Mouse (Mus musculus) bone marrow macrophage, adult 2 months (primary cell): Measurements from ENCODE around the gene Uvrag. TPM values are rescaled to one million over a fixed set of nuclear protein-coding genes. Genes with fewer than 3 reads are reported as not detected.
"Not testable (repeated sequence)": the region's sequence is repeated elsewhere in the genome, so short reads cannot be mapped to it uniquely, and the experiment has no call there.

ENCODE experiments used
- H3K27ac ChIP-seq: 2 replicates; pipeline ENCODE4 v1.5.1; 2012; ENCODE audit warnings: low read depth, low read length; ENCODE audit not compliant: insufficient read depth
- H3K4me1 ChIP-seq: 2 replicates; pipeline ENCODE4 v1.6.1; 2012; ENCODE audit warnings: low read length; ENCODE audit not compliant: control insufficient read depth, insufficient read depth
- H3K4me3 ChIP-seq: 2 replicates; pipeline ENCODE4 v1.5.1; 2012; ENCODE audit warnings: mild to moderate bottlenecking, low read length, moderate library complexity; ENCODE audit not compliant: insufficient read depth
- CTCF ChIP-seq: IDR thresholded peaks from 2 replicates; pipeline ENCODE4 v1.5.1; 2012; ENCODE audit warnings: low read depth, mild to moderate bottlenecking, low read length, moderate library complexity
- POLR2A ChIP-seq: IDR thresholded peaks from 2 replicates; pipeline ENCODE4 v1.6.1; 2012; ENCODE audit warnings: mild to moderate bottlenecking, low read depth, low read length, borderline replicate concordance
- polyA plus RNA-seq: library from polyadenylated mRNA; stranded (reverse); fragments of >200 nt; gene quantifications from 2 replicates; pipeline ENCODE4 v1.2.4, GENCODE M21; 2012; ENCODE audit not compliant: missing spikeins, insufficient read depth, insufficient read length

Uvrag gene
- polyA plus RNA-seq, 1 experiment: 61.3 TPM

DNA sequence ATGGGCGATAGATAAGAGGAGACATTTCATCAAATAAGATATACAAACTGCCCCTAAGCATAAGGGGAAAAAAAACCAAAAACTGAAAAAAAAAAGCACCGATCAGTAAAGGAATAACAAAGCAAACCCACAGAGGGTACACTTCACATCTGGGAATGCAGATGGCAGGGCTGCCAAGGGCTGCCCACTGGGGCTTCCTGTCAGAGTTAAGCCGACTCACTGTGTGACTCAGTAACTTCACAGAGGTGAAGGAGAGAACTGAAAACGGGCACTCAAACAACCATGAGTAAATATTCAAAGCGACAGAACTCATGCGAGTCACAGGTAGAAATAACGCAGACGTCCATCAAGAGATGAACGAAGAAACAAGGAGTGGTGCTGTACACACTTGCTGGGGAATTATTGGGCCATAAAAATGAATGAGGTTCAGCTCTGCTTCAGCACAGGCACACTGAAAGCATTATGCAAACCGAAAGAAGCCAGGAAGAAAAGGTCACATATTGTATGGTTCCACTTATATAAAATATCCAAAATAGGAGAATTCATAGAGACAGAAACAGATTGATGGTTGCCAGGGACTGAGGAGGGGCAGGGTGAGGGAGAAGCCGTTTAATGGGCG is 164.0 kb downstream of the Uvrag start:
- no peak overlapping the region for H3K4me3 ChIP-seq
- H3K27ac ChIP-seq: no peak overlapping the region
- H3K4me1 ChIP-seq: peaks cover 1% of the 10 kb centered on the region; the same call in 1 of the 2 replicates
- TF ChIP-seq POLR2A: no peak
- no peak for TF ChIP-seq CTCF

DNA sequence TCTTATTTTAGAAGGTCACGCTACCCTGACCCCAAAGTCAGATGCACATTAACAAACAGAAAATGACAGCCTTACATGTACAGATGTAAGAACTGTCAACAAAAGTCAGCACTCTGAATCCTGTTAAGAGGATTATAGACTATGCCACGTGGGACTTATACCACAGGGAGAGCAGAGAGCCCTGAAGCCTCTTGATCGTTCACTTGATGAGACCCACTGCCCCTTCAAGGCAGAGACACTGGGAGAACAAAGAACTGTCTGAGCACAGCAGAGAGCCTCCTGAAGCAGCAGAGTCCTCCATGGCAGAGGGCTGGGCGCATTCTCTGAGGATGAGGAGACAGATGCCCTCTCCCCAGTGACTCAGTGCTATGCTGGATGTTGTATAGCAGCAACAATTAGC is 166.4 kb downstream of the Uvrag start:
- TF ChIP-seq POLR2A: no peak
- no peak for TF ChIP-seq CTCF
- Histone ChIP-seq H3K4me3 (no peak overlapping the region), H3K4me1 (peaks cover 20% of the 10 kb centered on the region), H3K27ac (no peak overlapping the region)

DNA sequence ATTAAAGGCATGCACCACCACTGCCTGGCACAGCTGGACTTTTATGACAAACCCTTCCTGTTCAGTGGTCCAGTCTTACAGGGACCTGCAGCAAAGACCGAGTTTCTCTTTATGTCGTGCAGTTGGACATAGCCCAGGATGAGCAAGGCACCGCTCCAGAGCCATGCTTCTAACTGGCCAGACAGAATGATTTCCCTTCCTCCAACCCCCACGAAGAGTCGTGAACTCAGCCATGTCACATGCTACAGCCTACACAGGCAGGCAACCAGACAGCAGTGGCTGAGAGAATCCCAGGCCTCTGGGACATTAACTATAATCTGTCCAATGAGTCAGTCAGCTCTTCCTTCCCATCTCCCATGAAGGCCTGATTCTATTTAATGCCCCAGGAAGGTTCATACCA is 170.2 kb downstream of the Uvrag start:
- H3K27ac ChIP-seq: 0 out of 2 replicates have a peak overlapping the region, but pooled peaks have one; percentile 22
- H3K4me1 ChIP-seq: peaks cover 36% of the 10 kb centered on the region
- TF ChIP-seq CTCF (no peak), POLR2A (no peak)
- no peak overlapping the region for H3K4me3 ChIP-seq

DNA sequence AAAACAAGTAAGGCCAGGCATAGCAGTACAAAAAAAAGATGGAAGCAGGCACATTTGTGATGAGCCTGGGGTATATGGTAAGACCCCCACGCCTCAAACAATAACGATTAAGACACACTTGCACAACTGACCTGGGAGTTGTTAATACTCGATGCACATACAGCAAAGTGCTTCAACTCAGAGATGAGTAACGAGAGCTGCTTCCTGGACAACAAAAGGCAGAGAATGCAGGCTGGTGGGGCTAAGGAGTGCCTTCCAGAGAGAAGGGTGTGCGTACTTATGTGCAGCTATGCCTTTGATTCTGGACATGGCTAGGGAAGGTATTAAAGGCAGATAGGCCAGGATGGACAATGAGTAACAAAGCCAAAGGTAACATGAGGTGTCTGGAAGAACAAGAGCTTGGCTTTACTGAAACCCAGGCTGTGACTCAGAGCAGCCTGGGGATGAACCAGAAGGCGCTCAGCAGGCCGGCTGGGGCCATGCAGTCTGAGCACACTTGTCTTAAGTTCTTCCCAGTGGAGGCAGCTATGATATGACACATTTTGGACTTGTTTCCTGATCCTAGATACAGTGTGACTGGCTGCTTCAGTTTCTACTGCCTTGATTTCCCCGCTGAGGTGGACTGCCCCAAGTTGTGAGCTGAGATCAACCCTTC is 172.1 kb downstream of the Uvrag start:
- Histone ChIP-seq H3K27ac (no peak overlapping the region), H3K4me1 (peaks cover 36% of the 10 kb centered on the region), H3K4me3 (no peak overlapping the region)
- TF ChIP-seq POLR2A (no peak), CTCF (no peak)

DNA sequence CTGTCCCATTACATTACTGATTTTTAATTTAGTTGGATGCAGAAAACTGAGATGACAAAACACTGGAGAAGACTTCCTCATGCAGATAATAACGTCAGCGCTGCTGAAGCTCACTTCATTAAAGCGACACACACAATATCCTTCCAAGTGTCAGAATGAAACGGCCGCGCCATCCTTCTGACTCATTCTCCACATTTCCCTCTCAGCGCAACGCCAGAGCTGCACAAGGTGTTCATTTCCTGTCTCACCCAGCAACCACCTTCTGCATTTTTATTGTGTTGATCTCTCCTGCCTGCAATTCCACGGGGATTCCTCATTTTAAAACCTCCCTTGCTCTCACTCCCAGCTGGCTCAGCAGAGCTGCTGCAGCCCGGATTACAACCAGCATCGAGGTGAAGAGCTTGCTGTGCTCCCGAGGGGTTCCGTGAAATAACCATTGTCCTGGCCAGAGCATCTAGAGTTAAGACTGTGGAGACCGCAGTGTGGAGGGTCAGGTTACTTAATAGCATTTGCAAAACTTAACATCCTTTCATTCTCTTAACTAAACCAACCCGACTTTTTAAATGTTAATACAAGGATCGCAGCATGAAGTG is 172.8 kb downstream of the Uvrag start:
- TF ChIP-seq CTCF (no peak), POLR2A (no peak)
- Histone ChIP-seq H3K4me1 (peaks cover 38% of the 10 kb centered on the region), H3K4me3 (no peak overlapping the region), H3K27ac (no peak overlapping the region)

DNA sequence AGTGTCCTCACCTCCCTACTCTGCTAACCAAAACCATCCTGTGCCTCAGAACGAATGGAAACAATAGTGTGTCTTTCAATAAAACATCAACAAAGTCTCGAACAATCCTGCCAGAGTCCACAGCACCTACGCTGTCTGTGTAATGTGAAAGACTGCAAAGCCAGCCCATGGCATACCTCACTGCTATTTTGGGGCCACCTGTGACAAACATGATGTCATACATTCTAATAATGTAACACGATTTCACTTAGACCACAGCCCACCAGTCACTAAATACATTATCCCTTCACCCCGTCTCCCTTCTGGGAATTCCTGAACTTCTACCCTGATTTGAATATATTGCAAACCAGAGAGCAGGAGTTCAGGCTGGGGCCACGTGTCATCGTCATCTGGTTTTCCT is 173.3 kb downstream of the Uvrag start:
- Histone ChIP-seq H3K4me3 (no peak overlapping the region), H3K27ac (no peak overlapping the region), H3K4me1 (peaks cover 44% of the 10 kb centered on the region)
- no peak for TF ChIP-seq POLR2A
- TF ChIP-seq CTCF: no peak

DNA sequence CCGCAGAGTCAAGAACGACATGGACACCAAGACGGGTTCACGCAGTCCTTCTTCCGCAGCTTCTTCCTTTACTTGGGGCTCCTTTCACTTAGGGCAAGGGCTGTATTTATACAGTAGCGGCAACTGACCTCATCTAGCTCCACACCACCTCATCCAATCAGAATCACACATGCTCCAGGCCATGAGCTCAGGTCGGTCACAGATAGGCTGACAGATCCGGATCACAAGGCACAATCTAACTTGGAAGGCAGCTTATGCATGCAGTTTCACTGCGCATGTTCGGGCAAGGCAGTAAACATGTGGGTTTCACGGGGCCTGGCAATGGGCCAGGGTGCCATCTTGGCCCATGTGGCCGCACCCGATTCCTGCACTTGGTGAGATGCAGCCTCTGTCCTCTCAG is 177.4 kb downstream of the Uvrag start:
- not testable (repeated sequence) for H3K27ac ChIP-seq, H3K4me3 ChIP-seq
- H3K4me1 ChIP-seq: peaks cover 24% of the 10 kb centered on the region

DNA sequence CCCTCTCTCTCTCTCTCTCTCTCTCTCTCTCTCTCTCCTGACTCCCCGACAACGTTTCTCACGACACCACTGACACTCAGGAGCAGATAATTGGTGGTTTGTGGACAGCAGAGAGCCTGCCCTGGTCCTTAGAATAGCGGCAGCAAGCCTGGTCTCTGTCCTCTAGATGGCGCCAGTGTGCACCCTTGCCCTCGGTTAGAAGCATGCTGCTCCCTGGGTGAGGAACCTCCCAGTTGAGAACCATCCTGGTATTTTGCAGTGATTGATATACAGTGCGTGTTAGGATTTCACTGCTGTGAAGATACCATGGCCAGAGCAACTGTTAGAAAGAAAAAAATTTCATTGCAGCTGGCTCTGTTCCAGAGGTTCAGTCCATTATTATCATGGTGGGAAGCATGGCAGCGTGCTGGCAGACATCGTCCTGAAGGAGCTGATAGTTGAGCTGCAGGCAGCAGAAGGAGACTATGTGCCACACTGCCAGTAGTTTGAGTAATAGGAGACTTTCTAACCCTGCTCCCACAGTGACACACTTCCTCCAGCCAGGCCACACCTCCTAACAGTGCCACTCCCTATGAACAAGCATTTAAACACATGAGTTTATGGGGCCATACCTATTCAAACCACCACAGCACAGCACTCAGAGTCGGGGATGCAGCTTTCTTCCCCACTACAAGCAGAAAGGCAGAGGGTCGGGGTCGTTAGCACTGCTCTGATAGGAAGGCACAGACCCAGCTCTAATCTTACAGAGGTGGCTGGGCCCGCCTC is 178.2 kb downstream of the Uvrag start:
- Histone ChIP-seq H3K27ac (no peak overlapping the region), H3K4me1 (peaks cover 18% of the 10 kb centered on the region), H3K4me3 (no peak overlapping the region)
- peak; percentile 60 for TF ChIP-seq CTCF
- TF ChIP-seq POLR2A: no peak

DNA sequence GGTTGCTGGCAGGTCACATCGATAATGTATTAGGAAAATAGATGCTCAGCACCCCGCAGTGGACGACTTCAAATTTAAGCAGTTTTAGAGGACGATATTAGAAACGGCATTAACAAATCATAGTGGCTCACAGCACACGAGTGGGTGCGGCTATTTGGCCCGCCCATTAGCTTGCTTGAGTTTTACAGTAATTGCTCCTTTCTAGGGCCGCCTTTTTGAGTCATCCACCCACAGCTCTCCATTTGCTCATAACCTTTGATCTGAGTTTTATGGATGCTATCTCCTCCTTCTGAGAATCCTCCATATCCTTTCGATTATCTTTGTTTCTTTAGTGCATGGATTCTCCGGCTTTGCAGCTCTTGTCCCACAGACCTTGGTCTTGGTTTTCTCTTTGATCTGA is 178.9 kb downstream of the Uvrag start:
- Histone ChIP-seq H3K4me1 (peaks cover 12% of the 10 kb centered on the region), H3K4me3 (no peak overlapping the region), H3K27ac (no peak overlapping the region)
- TF ChIP-seq POLR2A: no peak
- no peak for TF ChIP-seq CTCF

DNA sequence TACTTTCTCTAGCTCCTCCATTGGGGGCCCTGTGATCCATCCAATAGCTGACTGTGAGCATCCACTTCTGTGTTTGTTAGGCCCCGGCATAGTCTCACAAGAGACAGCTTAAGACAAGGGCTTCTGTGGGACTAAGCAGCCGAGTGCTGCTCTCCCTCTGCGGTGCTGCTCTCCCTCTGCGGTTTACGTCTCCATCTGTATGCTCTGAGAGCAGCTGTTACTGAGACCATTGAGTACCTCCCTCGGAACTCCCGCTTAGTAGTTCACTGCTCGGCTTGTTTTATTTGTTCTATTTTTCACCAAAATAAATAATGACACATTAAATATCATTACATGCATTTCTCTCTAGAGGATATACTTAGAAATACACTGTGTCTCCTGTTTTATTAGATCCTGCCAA is 180.7 kb downstream of the Uvrag start:
- Histone ChIP-seq H3K4me3 (no peak overlapping the region), H3K4me1 (peaks cover 9% of the 10 kb centered on the region), H3K27ac (no peak overlapping the region)
- TF ChIP-seq POLR2A (no peak), CTCF (no peak)
